Mouse (Mus musculus) myocyte (in vitro differentiated cells): Measurements from ENCODE around the gene Msantd2. TPM values are rescaled to one million over a fixed set of nuclear protein-coding genes. Genes with fewer than 3 reads are reported as not detected.

Experiments used
- H3K27me3 ChIP-seq: one replicate; pipeline ENCODE4 v1.6.1; 2011; ENCODE audit not compliant: control insufficient read depth, insufficient read depth, insufficient read length
- H3K36me3 ChIP-seq: one replicate; pipeline ENCODE4 v1.6.1; 2011; ENCODE audit not compliant: control insufficient read depth, insufficient read depth
- H3K4me2 ChIP-seq: one replicate; pipeline ENCODE4 v1.6.1; 2011; ENCODE audit warnings: low read depth, control low read depth
- H3K4me3 ChIP-seq: one replicate; pipeline ENCODE4 v1.5.1; 2011; ENCODE audit warnings: mild to moderate bottlenecking, control low read depth, moderate library complexity
- H3K79me2 ChIP-seq: one replicate; pipeline ENCODE4 v1.6.1; 2011; ENCODE audit not compliant: control insufficient read depth, insufficient read depth
- H3ac ChIP-seq: one replicate; pipeline ENCODE4 v1.6.1; 2011; ENCODE audit not compliant: control insufficient read depth, insufficient read length
- CEBPB ChIP-seq: IDR thresholded peaks from 2 replicates; pipeline ENCODE4 v1.6.1; 2011; ENCODE audit warnings: mild to moderate bottlenecking, moderate library complexity; ENCODE audit not compliant: poor library complexity, insufficient read depth, severe bottlenecking
- E2F4 ChIP-seq: IDR thresholded peaks from one replicate; pipeline ENCODE4 v1.6.1; 2011; ENCODE audit warnings: mild to moderate bottlenecking, control low read depth, moderate library complexity; ENCODE audit not compliant: insufficient read depth
- MAX ChIP-seq: IDR thresholded peaks from one replicate; pipeline ENCODE4 v1.6.1; 2011; ENCODE audit warnings: low read depth, mild to moderate bottlenecking, control low read depth
- MYOD1 ChIP-seq, 3 experiments: IDR thresholded peaks; one replicate each; pipeline ENCODE4 v1.6.1; 2011; ENCODE audit warnings: control low read depth in 2 of 3, low read depth in 2 of 3, mild to moderate bottlenecking in 2 of 3, moderate library complexity in 1 of 3; ENCODE audit not compliant: insufficient read length in 2 of 3, control insufficient read depth in 1 of 3
- MYOG ChIP-seq, 3 experiments: IDR thresholded peaks; one replicate each; pipeline ENCODE4 v1.6.1; 2011; ENCODE audit warnings: control low read depth in 2 of 3, low read depth in 2 of 3, mild to moderate bottlenecking in 2 of 3; ENCODE audit not compliant: insufficient read length in 2 of 3, control insufficient read depth in 1 of 3, insufficient read depth in 1 of 3
- POLR2A ChIP-seq: IDR thresholded peaks from one replicate; pipeline ENCODE4 v1.6.1; 2011; ENCODE audit warnings: low read depth, mild to moderate bottlenecking, control low read depth, moderate library complexity; ENCODE audit not compliant: insufficient read length
- POLR2AphosphoS2 ChIP-seq: IDR thresholded peaks from one replicate; pipeline ENCODE4 v1.6.1; 2011; ENCODE audit warnings: low read depth, control low read depth; ENCODE audit not compliant: insufficient read length
- REST ChIP-seq: IDR thresholded peaks from one replicate; pipeline ENCODE4 v1.6.1; 2011; ENCODE audit warnings: mild to moderate bottlenecking, control low read depth, moderate library complexity; ENCODE audit not compliant: insufficient read depth, insufficient read length
- SRF ChIP-seq: IDR thresholded peaks from one replicate; pipeline ENCODE4 v1.6.1; 2011; ENCODE audit warnings: low read depth; ENCODE audit not compliant: control insufficient read depth, insufficient read length
- TCF12 ChIP-seq: IDR thresholded peaks from one replicate; pipeline ENCODE4 v1.6.1; 2011; ENCODE audit warnings: mild to moderate bottlenecking, control low read depth; ENCODE audit not compliant: poor library complexity, insufficient read depth, severe bottlenecking
- TCF3 ChIP-seq: IDR thresholded peaks from one replicate; pipeline ENCODE4 v1.6.1; 2011; ENCODE audit warnings: low read depth, control low read depth; ENCODE audit not compliant: insufficient read length
- USF1 ChIP-seq: IDR thresholded peaks from one replicate; pipeline ENCODE4 v1.6.1; 2011; ENCODE audit warnings: low read depth, mild to moderate bottlenecking, control low read depth, moderate library complexity
- polyA plus RNA-seq: library from polyadenylated mRNA; unstranded; fragments of >200 nt; fragmentation: generic; extraction: Trizol; gene quantifications from one replicate; pipeline ENCODE4 v1.2.1, GENCODE M21; 2012; ENCODE audit warnings: missing spikeins

Msantd2 gene
- polyA plus RNA-seq, 1 experiment = 4.0 TPM

- no peak overlapping the region for H3K4me3 ChIP-seq
- TF ChIP-seq MYOG (IDR thresholded peaks at IDR 0.05; ENCODE audit: control insufficient read depth in 1 of 3, insufficient read depth in 1 of 3, insufficient read length in 2 of 3, low read depth in 2 of 3) (no peak), USF1 (no peak), TCF3 (no peak), TCF12 (no peak), SRF (no peak), E2F4 (no peak), MAX (no peak), CEBPB (no peak), POLR2AphosphoS2 (no peak), POLR2A (no peak)
- no peak overlapping the region for H3K4me2 ChIP-seq
- no peaks in the 10 kb centered on the region for H3K79me2 ChIP-seq
- H3ac ChIP-seq = no peak overlapping the region
- peaks cover 4% of the 10 kb centered on the region for H3K27me3 ChIP-seq
- H3K36me3 ChIP-seq = no peaks in the 10 kb centered on the region
Measured at GRCm38 (mm10) chr9:37473611-37474125, 15.5 kb upstream of the Msantd2 start.

- no peak overlapping the region for H3K4me2 ChIP-seq
- H3K79me2 ChIP-seq = no peaks in the 10 kb centered on the region
- TF ChIP-seq MYOD1 (IDR thresholded peaks at IDR 0.05; ENCODE audit: control insufficient read depth in 1 of 3, insufficient read length in 2 of 3, low read depth in 2 of 3) = peak; percentile 31 to 90 (median 79)
- peak; percentile 82 to 96 (median 87) for TF ChIP-seq MYOG (IDR thresholded peaks at IDR 0.05; ENCODE audit: control insufficient read depth in 1 of 3, insufficient read depth in 1 of 3, insufficient read length in 2 of 3, low read depth in 2 of 3)
- no peak for TF ChIP-seq SRF
- peaks cover 4% of the 10 kb centered on the region for H3K27me3 ChIP-seq
- H3ac ChIP-seq = no peak overlapping the region
- no peak overlapping the region for H3K4me3 ChIP-seq
- no peaks in the 10 kb centered on the region for H3K36me3 ChIP-seq
Measured at GRCm38 (mm10) chr9:37474923-37475322, 14.2 kb upstream of the Msantd2 start.

- H3K36me3 ChIP-seq = no peaks in the 10 kb centered on the region
- H3K4me3 ChIP-seq = no peak overlapping the region
- H3ac ChIP-seq = no peak overlapping the region
- H3K27me3 ChIP-seq = peaks cover 7% of the 10 kb centered on the region
- peaks cover 3% of the 10 kb centered on the region for H3K79me2 ChIP-seq
- no peak overlapping the region for H3K4me2 ChIP-seq
- TF ChIP-seq MYOD1 (IDR thresholded peaks at IDR 0.05; ENCODE audit: control insufficient read depth in 1 of 3, insufficient read length in 2 of 3, low read depth in 2 of 3) (no peak), SRF (no peak), MYOG (IDR thresholded peaks at IDR 0.05; ENCODE audit: control insufficient read depth in 1 of 3, insufficient read depth in 1 of 3, insufficient read length in 2 of 3, low read depth in 2 of 3) (no peak), USF1 (no peak), E2F4 (no peak), TCF3 (no peak), MAX (no peak), CEBPB (no peak), POLR2AphosphoS2 (no peak), REST (no peak), TCF12 (no peak), POLR2A (no peak)
Measured at GRCm38 (mm10) chr9:37485146-37485545, 4.0 kb upstream of the Msantd2 start.

DNA sequence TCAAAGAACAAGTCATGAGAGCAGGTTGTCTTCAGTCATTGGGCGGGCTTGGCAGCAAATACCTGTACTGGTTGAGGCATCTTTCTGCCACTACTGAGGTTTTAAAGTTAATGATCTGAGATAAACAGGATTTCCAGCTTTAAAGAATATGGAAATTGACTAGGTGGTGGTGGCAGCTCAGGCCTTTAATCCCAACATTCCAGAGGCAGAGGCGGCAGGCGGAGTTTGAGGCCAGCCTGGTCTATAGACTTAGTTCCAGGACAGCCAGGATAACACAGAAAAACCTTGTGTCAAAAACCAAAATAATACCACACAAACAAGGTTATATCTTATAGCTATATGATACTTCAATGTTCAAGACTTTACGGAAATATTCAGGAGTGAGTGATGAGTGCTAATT lies 1.1 kb upstream of the Msantd2 start:
- TF ChIP-seq POLR2A = no peak
- TF ChIP-seq E2F4 = no peak
- TF ChIP-seq MYOD1 (IDR thresholded peaks at IDR 0.05; ENCODE audit: control insufficient read depth in 1 of 3, insufficient read length in 2 of 3, low read depth in 2 of 3) = no peak
- no peak for TF ChIP-seq POLR2AphosphoS2
- no peak for TF ChIP-seq TCF12
- no peak for TF ChIP-seq USF1
- TF ChIP-seq MYOG (IDR thresholded peaks at IDR 0.05; ENCODE audit: control insufficient read depth in 1 of 3, insufficient read depth in 1 of 3, insufficient read length in 2 of 3, low read depth in 2 of 3) = no peak
- no peak for TF ChIP-seq REST
- TF ChIP-seq CEBPB = no peak
- no peaks in the 10 kb centered on the region for H3K36me3 ChIP-seq
- H3K4me3 ChIP-seq = peak overlapping the region; percentile 73
- no peaks in the 10 kb centered on the region for H3K27me3 ChIP-seq
- H3ac ChIP-seq = peak overlapping the region; percentile 95
- H3K4me2 ChIP-seq = peak overlapping the region; percentile 82
- peaks cover 29% of the 10 kb centered on the region for H3K79me2 ChIP-seq

GRCm38 (mm10) chr9:37489446-37490120 lies 464 bp downstream of the Msantd2 start:
- H3K4me3 ChIP-seq = peak overlapping the region; percentile 73
- peak overlapping the region; percentile 95 for H3ac ChIP-seq
- TF ChIP-seq POLR2A = no peak
- TF ChIP-seq MYOG (IDR thresholded peaks at IDR 0.05; ENCODE audit: control insufficient read depth in 1 of 3, insufficient read depth in 1 of 3, insufficient read length in 2 of 3, low read depth in 2 of 3) = peak in 1 of 3 experiments; percentile 5
- no peak for TF ChIP-seq TCF3
- peak overlapping the region; percentile 91 for H3K4me2 ChIP-seq
- H3K79me2 ChIP-seq = peaks cover 45% of the 10 kb centered on the region
- H3K27me3 ChIP-seq = no peaks in the 10 kb centered on the region
- no peaks in the 10 kb centered on the region for H3K36me3 ChIP-seq
